Mouse (Mus musculus): ENCODE measurements at regions not wholly inside any gene's neighbourhood (a gene's known extent, or its start where the extent isn't known, plus 50 kb on each side); places are given as distances from the start of the nearest gene placed in this dataset.

GRCm38 (mm10) chr8:103897463-103897862 is 204.0 kb upstream of the Cdh5 start:
- WGBS = 68% methylated on average over 7 of the region's 7 CpGs
- Histone ChIP-seq H3K27ac (no peak overlapping the region), H3K9ac (ENCODE audit: low read depth, low read length) (no peak overlapping the region), H3K4me3 (no peak overlapping the region), H3K27me3 (ENCODE audit: control insufficient read depth, insufficient read depth, low read length) (no peaks in the 10 kb centered on the region), H3K4me1 (ENCODE audit: control insufficient read depth, insufficient read depth, low read length) (no peaks in the 10 kb centered on the region), H3K36me3 (ENCODE audit: control insufficient read depth, insufficient read depth, low read length) (no peaks in the 10 kb centered on the region), H3K79me2 (replicated peaks; ENCODE audit: control insufficient read depth, insufficient read depth, low read length) (no peaks in the 10 kb centered on the region)
- no peak for DNase-seq
- intact Hi-C loops (cut with DNase I) = no loop called here
- no peak for TF ChIP-seq POLR2A (IDR thresholded peaks at IDR 0.05; ENCODE audit: insufficient read depth, low read depth, low read length)
- TF ChIP-seq EP300 (IDR thresholded peaks at IDR 0.05; ENCODE audit: insufficient read depth, low read depth, low read length) = no peak
- TF ChIP-seq CTCF (IDR thresholded peaks at IDR 0.05) = no peak

- WGBS = 54% methylated on average over 1 of the region's 1 CpGs
- intact Hi-C loops (cut with DNase I) = no loop called here
- DNase-seq = no peak
- Histone ChIP-seq H3K4me1 (ENCODE audit: control insufficient read depth, insufficient read depth, low read length) (no peaks in the 10 kb centered on the region), H3K27me3 (ENCODE audit: control insufficient read depth, insufficient read depth, low read length) (no peaks in the 10 kb centered on the region), H3K27ac (no peak overlapping the region), H3K9ac (ENCODE audit: low read depth, low read length) (no peak overlapping the region), H3K36me3 (ENCODE audit: control insufficient read depth, insufficient read depth, low read length) (no peaks in the 10 kb centered on the region), H3K79me2 (replicated peaks; ENCODE audit: control insufficient read depth, insufficient read depth, low read length) (no peaks in the 10 kb centered on the region), H3K4me3 (no peak overlapping the region)
- TF ChIP-seq CTCF (IDR thresholded peaks at IDR 0.05) = no peak
- no peak for TF ChIP-seq POLR2A (IDR thresholded peaks at IDR 0.05; ENCODE audit: insufficient read depth, low read depth, low read length)
- no peak for TF ChIP-seq EP300 (IDR thresholded peaks at IDR 0.05; ENCODE audit: insufficient read depth, low read depth, low read length)
Observed at GRCm38 (mm10) chr8:103902516-103902915, 198.9 kb upstream of the Cdh5 start.

- Histone ChIP-seq H3K36me3 (ENCODE audit: control insufficient read depth, insufficient read depth, low read length) (no peaks in the 10 kb centered on the region), H3K9ac (ENCODE audit: low read depth, low read length) (no peak overlapping the region), H3K27ac (no peak overlapping the region), H3K27me3 (ENCODE audit: control insufficient read depth, insufficient read depth, low read length) (no peaks in the 10 kb centered on the region), H3K79me2 (replicated peaks; ENCODE audit: control insufficient read depth, insufficient read depth, low read length) (no peaks in the 10 kb centered on the region), H3K4me1 (ENCODE audit: control insufficient read depth, insufficient read depth, low read length) (no peaks in the 10 kb centered on the region), H3K4me3 (no peak overlapping the region)
- intact Hi-C loops (cut with DNase I) = no loop called here
- DNase-seq = no peak
- no peak for TF ChIP-seq CTCF (IDR thresholded peaks at IDR 0.05)
- no peak for TF ChIP-seq EP300 (IDR thresholded peaks at IDR 0.05; ENCODE audit: insufficient read depth, low read depth, low read length)
- no peak for TF ChIP-seq POLR2A (IDR thresholded peaks at IDR 0.05; ENCODE audit: insufficient read depth, low read depth, low read length)
- WGBS = 79% methylated on average over 5 of the region's 5 CpGs
Observed at GRCm38 (mm10) chr8:103903635-103904034, 197.8 kb upstream of the Cdh5 start.

GRCm38 (mm10) chr8:103907662-103908061 is 193.8 kb upstream of the Cdh5 start:
- intact Hi-C loops (cut with DNase I) = no loop called here
- no peak for TF ChIP-seq EP300 (IDR thresholded peaks at IDR 0.05; ENCODE audit: insufficient read depth, low read depth, low read length)
- no peak for TF ChIP-seq POLR2A (IDR thresholded peaks at IDR 0.05; ENCODE audit: insufficient read depth, low read depth, low read length)
- no peak overlapping the region for H3K4me3 ChIP-seq
- no peaks in the 10 kb centered on the region for H3K36me3 ChIP-seq (ENCODE audit: control insufficient read depth, insufficient read depth, low read length)
- no peak overlapping the region for H3K9ac ChIP-seq (ENCODE audit: low read depth, low read length)
- H3K27me3 ChIP-seq (ENCODE audit: control insufficient read depth, insufficient read depth, low read length) = no peaks in the 10 kb centered on the region
- DNase-seq = no peak
- H3K4me1 ChIP-seq (ENCODE audit: control insufficient read depth, insufficient read depth, low read length) = no peaks in the 10 kb centered on the region
- H3K79me2 ChIP-seq (replicated peaks; ENCODE audit: control insufficient read depth, insufficient read depth, low read length) = no peaks in the 10 kb centered on the region
- no peak overlapping the region for H3K27ac ChIP-seq
- WGBS = 83% methylated on average over 4 of the region's 4 CpGs

- 83% methylated on average over 2 of the region's 2 CpGs for WGBS
- H3K79me2 ChIP-seq (replicated peaks; ENCODE audit: control insufficient read depth, insufficient read depth, low read length) = no peaks in the 10 kb centered on the region
- H3K36me3 ChIP-seq (ENCODE audit: control insufficient read depth, insufficient read depth, low read length) = no peaks in the 10 kb centered on the region
- no peak overlapping the region for H3K9ac ChIP-seq (ENCODE audit: low read depth, low read length)
- no peak for DNase-seq
- no peak overlapping the region for H3K4me3 ChIP-seq
- TF ChIP-seq CTCF (IDR thresholded peaks at IDR 0.05) (no peak), POLR2A (IDR thresholded peaks at IDR 0.05; ENCODE audit: insufficient read depth, low read depth, low read length) (no peak), EP300 (IDR thresholded peaks at IDR 0.05; ENCODE audit: insufficient read depth, low read depth, low read length) (no peak)
- no peak overlapping the region for H3K27ac ChIP-seq
- H3K27me3 ChIP-seq (ENCODE audit: control insufficient read depth, insufficient read depth, low read length) = no peaks in the 10 kb centered on the region
- no peaks in the 10 kb centered on the region for H3K4me1 ChIP-seq (ENCODE audit: control insufficient read depth, insufficient read depth, low read length)
- intact Hi-C loops (cut with DNase I) = no loop called here
Observed at GRCm38 (mm10) chr8:103911287-103912015, 190.0 kb upstream of the Cdh5 start.

GRCm38 (mm10) chr8:103912983-103913926 is 188.2 kb upstream of the Cdh5 start:
- Histone ChIP-seq H3K27me3 (ENCODE audit: control insufficient read depth, insufficient read depth, low read length) (no peaks in the 10 kb centered on the region), H3K79me2 (replicated peaks; ENCODE audit: control insufficient read depth, insufficient read depth, low read length) (no peaks in the 10 kb centered on the region), H3K9ac (ENCODE audit: low read depth, low read length) (no peak overlapping the region), H3K4me1 (ENCODE audit: control insufficient read depth, insufficient read depth, low read length) (no peaks in the 10 kb centered on the region), H3K27ac (no peak overlapping the region; the same call in 1 of the 2 replicates), H3K4me3 (no peak overlapping the region), H3K36me3 (ENCODE audit: control insufficient read depth, insufficient read depth, low read length) (no peaks in the 10 kb centered on the region)
- TF ChIP-seq EP300 (IDR thresholded peaks at IDR 0.05; ENCODE audit: insufficient read depth, low read depth, low read length) (no peak), CTCF (IDR thresholded peaks at IDR 0.05) (no peak), POLR2A (IDR thresholded peaks at IDR 0.05; ENCODE audit: insufficient read depth, low read depth, low read length) (no peak)
- intact Hi-C loops (cut with DNase I) = no loop called here
- 74% methylated on average over 9 of the region's 9 CpGs for WGBS
- DNase-seq = peak; percentile 61 to 70

All from heart, adult 2 months (tissue).